Mouse (Mus musculus): ENCODE measurements at regions not wholly inside any gene's neighbourhood (a gene's known extent, or its start where the extent isn't known, plus 50 kb on each side); places are given as distances from the start of the nearest gene placed in this dataset. TPM values are rescaled to one million over a fixed set of nuclear protein-coding genes. Genes with fewer than 3 reads are reported as not detected.
"Not testable (repeated sequence)": the region's sequence is repeated elsewhere in the genome, so short reads cannot be mapped to it uniquely, and the experiment has no call there.

GRCm38 (mm10) chr5:13847571-13847970 lies 56.2 kb downstream of the Speer3 start:
- DNase-seq (ENCODE audit: extremely low spot score in 1 of 2, low spot score in 2 of 2) = no peak
- intact Hi-C loops (cut with DNase I) = no loop called here

GRCm38 (mm10) chr5:13880236-13880635 lies 88.8 kb downstream of the Speer3 start:
- intact Hi-C loops (cut with DNase I) = loop anchor here (2.0 kb wide), 1 partner anchor 41 kb away; no protein-coding TSS in a partner anchor
- not testable (repeated sequence) for DNase-seq (ENCODE audit: extremely low spot score in 1 of 2, low spot score in 2 of 2)

GRCm38 (mm10) chr5:13888415-13888814 lies 97.0 kb downstream of the Speer3 start:
- DNase-seq (ENCODE audit: extremely low spot score in 1 of 2, low spot score in 2 of 2) = no peak

GRCm38 (mm10) chr5:13908257-13908656 lies 116.8 kb upstream of the Sema3e start:
- DNase-seq (ENCODE audit: extremely low spot score in 1 of 2, low spot score in 2 of 2) = no peak
- intact Hi-C loops (cut with DNase I) = no loop called here

More at GRCm38 (mm10) chr5:13888415-13888814, 97.0 kb downstream of the Speer3 start:
- intact Hi-C loops (cut with DNase I) = no loop called here

- DNase-seq (ENCODE audit: extremely low spot score in 1 of 2, low spot score in 2 of 2) = no peak
- intact Hi-C loops (cut with DNase I) = no loop called here
Measured at GRCm38 (mm10) chr5:13917355-13917754, 107.7 kb upstream of the Sema3e start.

- intact Hi-C loops (cut with DNase I) = no loop called here
- no peak for DNase-seq (ENCODE audit: extremely low spot score in 1 of 2, low spot score in 2 of 2)
Measured at GRCm38 (mm10) chr5:13922295-13922694, 102.8 kb upstream of the Sema3e start.

GRCm38 (mm10) chr5:13931011-13931410 lies 94.1 kb upstream of the Sema3e start:
- DNase-seq (ENCODE audit: extremely low spot score in 1 of 2, low spot score in 2 of 2) = no peak
- intact Hi-C loops (cut with DNase I) = loop anchor here (10.0 kb wide), 1 partner anchor 284 kb away; no protein-coding TSS in a partner anchor

GRCm38 (mm10) chr5:13951346-13951745 lies 73.7 kb upstream of the Sema3e start:
- no peak for DNase-seq (ENCODE audit: extremely low spot score in 1 of 2, low spot score in 2 of 2)
- intact Hi-C loops (cut with DNase I) = no loop called here

GRCm38 (mm10) chr5:13955616-13956015 lies 69.5 kb upstream of the Sema3e start:
- no peak for DNase-seq (ENCODE audit: extremely low spot score in 1 of 2, low spot score in 2 of 2)

GRCm38 (mm10) chr5:13959575-13959974 lies 65.5 kb upstream of the Sema3e start:
- no peak for DNase-seq (ENCODE audit: extremely low spot score in 1 of 2, low spot score in 2 of 2)
- intact Hi-C loops (cut with DNase I) = no loop called here

More at GRCm38 (mm10) chr5:13955616-13956015, 69.5 kb upstream of the Sema3e start:
- intact Hi-C loops (cut with DNase I) = no loop called here

- DNase-seq (ENCODE audit: extremely low spot score in 1 of 2, low spot score in 2 of 2) = no peak
- intact Hi-C loops (cut with DNase I) = no loop called here
Measured at GRCm38 (mm10) chr5:13965901-13966300, 59.2 kb upstream of the Sema3e start.

GRCm38 (mm10) chr5:13974664-13975063 lies 50.4 kb upstream of the Sema3e start:
- no peak for DNase-seq (ENCODE audit: extremely low spot score in 1 of 2, low spot score in 2 of 2)
- intact Hi-C loops (cut with DNase I) = no loop called here

Small RNAs in the stretch of these regions (microRNA-seq; reads per million reads assigned to microRNA genes)
- not detected for gene Gm24054

Data from left cerebral cortex, postnatal 10 days (tissue).